Mouse (Mus musculus) forebrain, embryonic 14.5 days (tissue): ENCODE data around the gene Ankrd1. TPM values are rescaled to one million over a fixed set of nuclear protein-coding genes. Genes with fewer than 3 reads are reported as not detected.

Experiments
- ATAC-seq: fragments of 200-750 bp; cut with Nextera tagmentation; 2 replicates; pipeline ENCODE4 v1.8.0; 2017; ENCODE audit warnings: mild to moderate bottlenecking, moderate library complexity
- DNase-seq: peaks from one replicate; pipeline ENCODE4 v3.0.0-alpha.2; 2015; ENCODE audit warnings: low spot score
- H3K27ac ChIP-seq: fragments of 300-500 bp; sonication (generic); 2 replicates; pipeline ENCODE4 v1.5.1; 2014; ENCODE audit warnings: low read depth, mild to moderate bottlenecking, control low read depth, low read length, moderate library complexity
- H3K27me3 ChIP-seq: fragments of 300-500 bp; sonication (generic); replicated peaks from 2 replicates; pipeline ENCODE4 v1.6.1; 2014; ENCODE audit warnings: low read length, control low read depth, mixed read lengths; ENCODE audit not compliant: control insufficient read depth, insufficient read depth
- H3K36me3 ChIP-seq: fragments of 300-500 bp; sonication (generic); 2 replicates; pipeline ENCODE4 v1.6.1; 2014; ENCODE audit warnings: low read length, control low read depth; ENCODE audit not compliant: control insufficient read depth, insufficient read depth
- H3K4me1 ChIP-seq: fragments of 300-500 bp; sonication (generic); 2 replicates; pipeline ENCODE4 v1.6.1; 2014; ENCODE audit warnings: antibody characterized with exemption, low read length, control low read depth; ENCODE audit not compliant: control insufficient read depth, insufficient read depth
- H3K4me2 ChIP-seq: fragments of 300-500 bp; sonication (generic); 2 replicates; pipeline ENCODE4 v1.6.1; 2014; ENCODE audit warnings: mild to moderate bottlenecking, control low read depth, low read length
- H3K4me3 ChIP-seq: fragments of 300-500 bp; sonication (generic); 2 replicates; pipeline ENCODE4 v1.5.1; 2014; ENCODE audit warnings: low read depth, low read length, control low read depth
- H3K9ac ChIP-seq: fragments of 300-500 bp; sonication (generic); 2 replicates; pipeline ENCODE4 v1.6.1; 2014; ENCODE audit warnings: mild to moderate bottlenecking, low read length, control low read depth, moderate library complexity
- H3K9me3 ChIP-seq: fragments of 300-500 bp; sonication (generic); replicated peaks from 2 replicates; pipeline ENCODE4 v1.6.1; 2016; ENCODE audit warnings: low read length, control low read depth, mixed read lengths; ENCODE audit not compliant: control insufficient read depth
- WGBS: fragments of 180-500 bp; shearing (Covaris S2); extraction: QIAGEN DNeasy Blood & Tissue Kit; methylation state at CpG from one replicate; pipeline ENCODE4 v1.1.7; 2014; 5-methylcytosine and 5-hydroxymethylcytosine counted together
- polyA plus RNA-seq: library from polyadenylated mRNA; unstranded; fragments of >200 nt; fragmentation: Nextera tagmentation; extraction: Ambion mirVana; gene quantifications from 2 replicates; pipeline ENCODE4 v1.2.1, GENCODE M21; 2014

Ankrd1 gene
- not detected in 2 replicates for polyA plus RNA-seq

DNA sequence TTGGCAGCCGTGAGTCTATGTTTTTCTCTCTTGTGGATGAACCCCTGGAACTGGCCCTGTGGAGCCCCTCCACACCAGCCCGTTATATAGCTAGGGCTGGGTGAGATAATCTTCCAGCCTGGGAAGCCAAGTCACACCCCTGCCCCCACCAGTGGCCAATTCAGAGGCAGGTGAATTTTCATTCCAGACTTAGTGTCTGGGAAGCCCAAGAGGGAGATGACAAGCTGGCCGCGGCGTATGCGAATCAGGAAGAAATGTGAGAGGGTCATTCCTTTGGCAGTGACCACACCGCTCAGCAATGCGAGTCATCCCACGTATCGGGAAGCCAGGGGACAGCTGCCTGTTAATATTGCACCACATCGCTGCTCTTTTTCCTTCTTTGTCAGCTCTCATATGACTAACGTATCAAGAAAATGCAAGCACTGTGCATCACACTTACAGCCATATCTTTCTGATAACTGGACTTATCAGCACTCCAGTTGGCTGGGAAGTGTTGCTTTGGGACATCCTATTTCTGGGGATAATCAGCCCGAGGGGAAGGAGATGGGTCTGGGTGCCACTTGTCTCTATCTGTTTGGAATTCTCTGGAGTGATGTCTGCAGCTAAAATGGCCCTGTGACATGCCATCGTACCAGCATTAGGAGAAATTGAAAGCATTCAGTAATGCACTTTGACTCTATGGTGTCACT is at the start of gene Ankrd1:
TSS of gene Ankrd1 (minus strand) at position 317 of the 689 bp plus-strand sequence.
- no peak for ATAC-seq
- no peaks in the 10 kb centered on the region for H3K27me3 ChIP-seq
- H3K27ac ChIP-seq: no peak within 1 kb of the TSS
- no peak within 1 kb of the TSS for H3K4me2 ChIP-seq
- WGBS: 88% methylated on average over 14 of the region's 14 CpGs
- DNase-seq: no peak
- no peaks in the 10 kb centered on the region for H3K36me3 ChIP-seq
- H3K4me3 ChIP-seq: no peak within 1 kb of the TSS
- H3K9me3 ChIP-seq: peaks cover 8% of the 10 kb centered on the region; the same call in 1 of the 2 replicates
- H3K4me1 ChIP-seq: no peaks in the 10 kb centered on the region
- no peak within 1 kb of the TSS for H3K9ac ChIP-seq

DNA sequence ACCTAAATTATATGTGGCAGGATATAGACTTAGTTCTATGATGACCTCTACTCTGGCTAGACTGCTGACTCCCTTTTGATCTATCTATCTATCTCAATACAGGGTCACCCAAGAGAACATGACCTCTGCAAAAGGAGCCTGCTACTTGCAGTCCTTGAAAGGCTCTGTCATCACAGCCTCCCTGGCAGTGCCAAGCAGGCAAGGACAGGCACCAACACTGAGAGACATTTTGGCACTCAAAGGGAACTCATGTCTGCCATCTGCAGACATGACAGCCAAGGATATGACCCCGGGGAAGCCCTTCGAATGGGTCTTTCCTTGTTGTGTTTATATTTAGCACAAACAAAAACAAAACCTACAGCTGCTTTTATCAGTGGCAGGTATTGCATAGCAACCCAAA is 49.2 kb upstream of the Ankrd1 start:
- H3K36me3 ChIP-seq: no peaks in the 10 kb centered on the region
- H3K9ac ChIP-seq: no peak overlapping the region
- no peaks in the 10 kb centered on the region for H3K27me3 ChIP-seq
- H3K4me3 ChIP-seq: no peak overlapping the region
- H3K27ac ChIP-seq: no peak overlapping the region
- WGBS: 82% methylated on average over 2 of the region's 2 CpGs
- DNase-seq (no peak), ATAC-seq (no peak)
- no peaks in the 10 kb centered on the region for H3K9me3 ChIP-seq
- H3K4me1 ChIP-seq: no peaks in the 10 kb centered on the region
- H3K4me2 ChIP-seq: no peak overlapping the region

DNA sequence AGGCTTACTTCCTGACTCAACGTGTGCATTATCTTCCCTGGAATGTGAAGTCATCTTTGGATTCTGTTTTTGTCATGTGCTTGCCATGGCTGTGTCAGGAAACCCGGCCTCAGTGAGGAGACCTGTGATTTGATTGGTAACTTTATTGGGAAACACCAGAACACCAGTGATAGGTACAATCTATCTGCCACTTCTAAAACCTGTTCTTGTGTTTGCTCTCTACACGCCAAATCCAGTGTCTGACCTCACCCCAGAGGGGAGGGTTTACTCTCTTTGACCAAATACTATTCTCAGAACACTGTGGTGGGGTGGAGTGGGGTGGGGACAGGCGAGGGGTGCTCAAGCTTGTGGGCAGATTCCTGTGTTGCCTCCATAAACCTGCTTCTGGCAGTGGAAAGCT is 48.2 kb upstream of the Ankrd1 start:
- ATAC-seq: no peak
- H3K4me2 ChIP-seq: no peak overlapping the region

DNA sequence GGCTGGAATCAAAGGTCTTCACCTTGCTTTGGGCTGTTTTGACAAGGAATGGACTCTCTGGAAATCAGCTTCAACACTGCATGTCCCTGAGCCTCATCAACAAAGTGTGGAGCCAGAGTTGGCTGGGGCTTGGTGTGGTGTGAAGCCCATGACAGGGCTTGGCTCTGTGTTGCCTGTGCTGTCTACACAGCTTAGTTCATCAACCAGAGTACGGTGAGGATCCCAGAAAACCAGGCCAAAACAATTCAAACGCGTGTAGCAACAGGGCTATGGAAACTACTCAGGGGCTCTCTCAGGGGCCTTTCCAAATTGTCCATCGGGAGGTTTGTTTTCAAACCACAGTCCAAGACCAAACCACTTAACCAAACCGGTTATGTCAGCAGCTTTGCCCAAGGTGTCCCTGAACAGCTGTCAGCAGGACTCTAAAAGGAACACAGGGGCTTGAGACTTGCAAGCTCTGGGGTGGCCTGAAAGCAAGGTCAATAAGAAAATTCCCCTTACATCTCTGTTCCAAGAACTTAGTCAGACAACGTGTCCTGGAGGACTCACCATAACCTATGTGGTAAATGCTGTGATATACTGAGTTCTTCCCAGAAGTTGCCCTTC is 47.5 kb upstream of the Ankrd1 start:
- no peaks in the 10 kb centered on the region for H3K36me3 ChIP-seq
- no peak overlapping the region for H3K27ac ChIP-seq
- H3K4me2 ChIP-seq: no peak overlapping the region
- H3K4me3 ChIP-seq: no peak overlapping the region
- H3K4me1 ChIP-seq: no peaks in the 10 kb centered on the region
- DNase-seq (no peak), ATAC-seq (no peak)
- H3K9ac ChIP-seq: no peak overlapping the region
- 94% methylated on average over 6 of the region's 6 CpGs for whole genome bisulfite sequencing
- H3K27me3 ChIP-seq: no peaks in the 10 kb centered on the region
- H3K9me3 ChIP-seq: no peaks in the 10 kb centered on the region

More for the DNA sequence above, 48.2 kb upstream of the Ankrd1 start:
- no peaks in the 10 kb centered on the region for H3K4me1 ChIP-seq
- no peaks in the 10 kb centered on the region for H3K36me3 ChIP-seq
- no peak for DNase-seq
- no peaks in the 10 kb centered on the region for H3K27me3 ChIP-seq
- no peaks in the 10 kb centered on the region for H3K9me3 ChIP-seq
- 71% methylated on average over 4 of the region's 4 CpGs for WGBS
- H3K4me3 ChIP-seq: no peak overlapping the region
- no peak overlapping the region for H3K27ac ChIP-seq
- no peak overlapping the region for H3K9ac ChIP-seq

DNA sequence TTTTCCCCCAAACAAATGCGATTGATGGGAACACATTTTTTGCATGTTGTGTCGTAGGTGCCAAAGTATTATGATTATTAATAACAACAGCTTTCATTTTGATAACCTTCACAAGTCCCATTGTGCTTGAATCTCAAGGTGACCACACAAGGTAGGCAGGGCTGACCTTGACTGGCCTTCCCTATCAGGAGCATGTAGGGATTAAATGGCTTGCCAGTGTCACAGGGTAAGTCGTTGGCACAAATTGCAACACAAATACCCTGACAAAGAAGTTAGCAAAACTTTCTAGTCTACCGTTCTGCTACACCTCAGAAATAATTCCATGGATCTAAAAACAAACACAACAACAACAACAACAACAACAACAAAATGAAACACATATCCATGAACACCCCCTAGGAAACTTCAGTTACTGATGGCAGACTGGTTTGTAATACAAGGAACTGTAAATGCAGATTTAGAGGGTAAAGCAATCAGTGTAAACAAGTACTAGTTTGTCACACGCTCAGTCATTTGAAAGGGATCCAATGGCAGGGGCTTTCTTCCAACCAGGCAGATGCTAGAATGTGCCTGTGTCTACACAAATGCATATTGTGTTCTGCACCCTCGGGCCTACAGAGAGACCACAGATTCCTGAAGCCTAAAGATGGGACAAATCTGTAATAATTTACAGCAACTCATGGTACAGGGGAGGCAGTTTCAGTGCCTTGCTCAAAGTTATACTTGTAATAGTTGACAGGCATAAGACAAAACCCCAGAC is 46.7 kb upstream of the Ankrd1 start:
- no peak overlapping the region for H3K27ac ChIP-seq
- H3K4me2 ChIP-seq: no peak overlapping the region
- ATAC-seq (no peak), DNase-seq (no peak)
- H3K36me3 ChIP-seq: no peaks in the 10 kb centered on the region
- no peak overlapping the region for H3K4me3 ChIP-seq
- no peaks in the 10 kb centered on the region for H3K27me3 ChIP-seq
- no peak overlapping the region for H3K9ac ChIP-seq
- H3K4me1 ChIP-seq: no peaks in the 10 kb centered on the region
- no peaks in the 10 kb centered on the region for H3K9me3 ChIP-seq
- WGBS: 84% methylated on average over 6 of the region's 6 CpGs

DNA sequence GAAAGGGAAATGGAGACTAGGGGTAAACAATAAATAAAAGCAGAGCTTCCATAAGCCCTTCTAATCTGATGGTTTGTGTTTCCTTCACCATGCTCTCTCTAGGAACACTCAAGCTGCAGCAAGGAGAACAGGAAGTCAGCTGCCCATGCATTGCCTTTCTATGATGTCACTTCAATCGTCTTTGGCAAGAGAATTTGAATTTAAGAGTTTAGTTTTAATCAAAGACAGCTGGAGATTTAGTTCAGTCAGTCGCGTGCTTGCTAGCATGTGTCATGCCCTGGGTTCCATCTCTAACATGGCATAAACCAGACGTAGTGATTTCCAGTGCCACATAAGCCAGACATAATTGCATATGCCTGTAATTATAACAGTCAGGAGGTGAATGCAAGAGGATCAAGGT is 45.5 kb upstream of the Ankrd1 start:
- H3K36me3 ChIP-seq: no peaks in the 10 kb centered on the region
- no peak overlapping the region for H3K4me3 ChIP-seq
- H3K27me3 ChIP-seq: no peaks in the 10 kb centered on the region
- WGBS: 86% methylated on average over 4 of the region's 4 CpGs
- no peaks in the 10 kb centered on the region for H3K4me1 ChIP-seq
- DNase-seq: no peak
- no peak overlapping the region for H3K27ac ChIP-seq
- H3K9me3 ChIP-seq: no peaks in the 10 kb centered on the region
- no peak overlapping the region for H3K4me2 ChIP-seq
- no peak overlapping the region for H3K9ac ChIP-seq
- no peak for ATAC-seq

DNA sequence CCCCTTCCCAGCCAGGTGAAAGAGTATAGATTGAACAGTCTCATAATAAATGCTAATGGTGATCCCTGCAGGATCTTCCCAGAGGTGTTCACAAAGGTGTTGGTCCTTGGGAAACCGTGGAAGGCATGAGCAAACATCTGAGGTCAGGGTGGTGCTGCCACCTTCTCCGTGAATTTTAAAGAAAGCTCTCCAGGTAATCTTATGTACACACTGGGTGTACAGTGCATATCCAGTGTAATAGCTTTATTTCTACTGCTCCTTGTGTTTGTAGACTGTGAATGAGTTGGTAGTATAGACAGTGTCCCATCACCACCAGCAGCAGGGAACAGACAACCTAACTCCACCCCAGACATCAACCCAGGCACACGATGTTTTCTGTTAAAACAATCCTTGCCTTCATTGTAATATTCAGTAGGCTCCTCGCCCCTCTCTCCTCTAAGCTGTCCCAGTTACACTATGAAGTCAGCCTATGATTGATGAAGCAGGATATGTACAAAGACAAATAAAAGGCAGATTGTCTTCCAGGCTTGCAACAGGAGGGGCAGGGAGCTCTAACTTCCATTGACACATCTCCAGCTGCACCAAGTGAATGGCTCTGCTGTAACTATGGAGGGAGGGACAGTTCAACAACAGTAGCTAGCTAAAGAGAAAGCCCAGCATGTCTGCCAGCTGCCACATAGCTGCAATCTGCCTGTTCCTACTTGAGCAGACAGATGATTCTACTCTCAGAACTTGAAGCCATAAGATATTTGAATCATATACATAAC is 30.5 kb upstream of the Ankrd1 start:
- Histone ChIP-seq H3K9me3 (0 out of 2 replicates have a peak, but pooled peaks cover 2% of the 10 kb centered on the region), H3K4me1 (no peaks in the 10 kb centered on the region), H3K4me2 (no peak overlapping the region), H3K4me3 (no peak overlapping the region), H3K9ac (no peak overlapping the region), H3K27me3 (no peaks in the 10 kb centered on the region), H3K36me3 (no peaks in the 10 kb centered on the region), H3K27ac (no peak overlapping the region)
- ATAC-seq (peak; percentile 44; the same call in 1 of the 2 replicates), DNase-seq (peak; percentile 19)
- WGBS: 80% methylated on average over 4 of the region's 4 CpGs

DNA sequence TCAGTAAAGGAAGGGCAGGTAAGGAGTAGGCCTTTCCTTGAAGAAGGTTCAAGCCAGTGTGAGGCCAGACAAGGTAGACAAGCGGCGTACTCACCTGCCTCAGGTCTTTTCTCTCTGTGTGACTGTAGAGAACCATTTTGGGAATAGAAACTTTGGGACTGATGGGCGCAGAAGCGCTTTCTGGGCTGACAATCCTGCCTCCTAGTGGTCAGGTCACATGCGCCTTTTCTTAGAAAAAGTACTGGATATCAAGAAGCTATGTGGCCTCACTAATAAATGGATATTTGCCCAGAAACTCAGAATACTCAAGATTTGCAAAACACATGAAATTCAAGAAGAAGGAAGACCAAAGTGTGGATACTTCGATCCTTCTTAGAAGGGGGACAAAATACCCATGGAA is 28.7 kb upstream of the Ankrd1 start:
- DNase-seq (no peak), ATAC-seq (no peak)
- no peaks in the 10 kb centered on the region for H3K36me3 ChIP-seq
- H3K4me1 ChIP-seq: no peaks in the 10 kb centered on the region
- no peak overlapping the region for H3K4me3 ChIP-seq
- no peak overlapping the region for H3K27ac ChIP-seq
- H3K27me3 ChIP-seq: no peaks in the 10 kb centered on the region
- no peak overlapping the region for H3K4me2 ChIP-seq
- 78% methylated on average over 6 of the region's 6 CpGs for WGBS
- H3K9ac ChIP-seq: no peak overlapping the region
- 0 out of 2 replicates have a peak, but pooled peaks cover 2% of the 10 kb centered on the region for H3K9me3 ChIP-seq
